ENCODE assay signal across 8 mouse cellular contexts in the genomic region with DNA sequence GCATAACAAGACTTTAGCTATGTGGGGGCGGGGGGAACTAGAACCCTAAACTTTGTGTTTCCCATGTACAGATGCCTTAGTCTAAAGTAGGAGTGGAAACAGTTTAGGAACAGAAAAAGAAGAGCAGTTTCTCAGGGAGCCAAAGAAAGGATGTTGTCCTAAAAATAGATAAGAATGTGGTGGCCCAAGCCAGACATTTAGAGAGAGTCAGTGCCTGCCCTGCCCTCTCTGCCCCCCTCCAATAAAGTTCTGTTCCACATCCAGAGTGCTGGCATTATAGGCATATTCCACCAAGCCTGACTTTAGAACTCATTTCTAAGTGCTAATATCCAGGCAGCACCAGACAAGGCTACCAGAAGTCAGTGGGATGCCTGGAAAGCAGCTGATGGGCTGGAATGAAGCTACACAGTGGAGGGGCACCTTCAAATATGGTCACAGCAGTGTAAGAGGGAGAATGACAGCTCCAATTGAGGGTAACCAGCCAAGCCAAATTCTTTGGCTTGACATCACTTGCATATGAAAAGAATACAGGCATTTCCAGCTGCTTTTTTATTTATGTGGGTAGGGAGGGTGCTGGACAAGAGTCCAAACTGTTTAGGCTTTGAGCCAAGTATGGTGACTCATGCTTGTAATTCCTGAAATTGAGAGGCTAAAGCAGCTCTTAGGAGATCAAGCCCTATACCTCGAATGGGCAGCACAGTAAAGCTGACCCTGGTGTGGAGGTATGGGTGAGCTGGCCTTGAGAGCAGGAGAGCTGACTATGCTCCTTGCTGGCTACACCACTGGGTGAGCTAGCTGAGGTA. TPM values are rescaled to one million over a fixed set of nuclear protein-coding genes. Genes with fewer than 3 reads are reported as not detected.
DNase-seq lines count a peak whose midpoint lies in the region; ATAC-seq and TF ChIP-seq lines count a peak whose summit lies in the region.

No protein-coding gene starts in this region.

- ATAC-seq in liver, embryonic 13.5 days (ENCODE audit: low read depth) = 0 out of 2 replicates have a peak, but pooled peaks have one; percentile 12
- ATAC-seq in liver, embryonic 11.5 days (replicated peaks; ENCODE audit: low FRiP score) = no peak
- peak; percentile 94 for ATAC-seq in heart, embryonic 15.5 days (replicated peaks; ENCODE audit: insufficient number of reproducible peaks, insufficient read depth, low FRiP score, low read depth)
- ATAC-seq in inflammation-experienced regulatory T-cells, adult 6 months = no peak

- H3K27me3 ChIP-seq in liver, embryonic 13.5 days = no peaks in the 10 kb centered on the region; the same call in none of the 2 replicates
- H3K27me3 ChIP-seq in liver, embryonic 11.5 days (replicated peaks; ENCODE audit: control insufficient read depth, insufficient read depth, low read length) = no peaks in the 10 kb centered on the region
- H3K27me3 ChIP-seq in heart, embryonic 15.5 days = no peaks in the 10 kb centered on the region

- H3K9me3 ChIP-seq in liver, embryonic 13.5 days (replicated peaks) = no peaks in the 10 kb centered on the region
- no peaks in the 10 kb centered on the region for H3K9me3 ChIP-seq in liver, embryonic 11.5 days (ENCODE audit: control insufficient read depth, low read length)
- H3K9me3 ChIP-seq in heart, embryonic 15.5 days (replicated peaks) = no peaks in the 10 kb centered on the region

- H3K4me3 ChIP-seq in liver, embryonic 13.5 days (replicated peaks) = no peak overlapping the region
- H3K4me3 ChIP-seq in liver, embryonic 11.5 days (ENCODE audit: low read depth, low read length) = no peak overlapping the region
- H3K4me3 ChIP-seq in heart, embryonic 15.5 days = no peak overlapping the region

- H3K4me1 ChIP-seq in liver, embryonic 13.5 days (replicated peaks) = 0 out of 2 replicates have a peak, but pooled peaks cover 7% of the 10 kb centered on the region
- H3K4me1 ChIP-seq in liver, embryonic 11.5 days (replicated peaks; ENCODE audit: control insufficient read depth, insufficient read depth, low read length) = no peaks in the 10 kb centered on the region
- H3K4me1 ChIP-seq in heart, embryonic 15.5 days (replicated peaks) = peaks cover 19% of the 10 kb centered on the region

- H3K9ac ChIP-seq in liver, embryonic 13.5 days = no peak overlapping the region
- H3K9ac ChIP-seq in liver, embryonic 11.5 days (ENCODE audit: low read depth, low read length) = no peak overlapping the region
- H3K9ac ChIP-seq in heart, embryonic 15.5 days = peak overlapping the region; percentile 28

- no peak for DNase-seq in liver, embryonic 13.5 days
- DNase-seq in liver, embryonic 11.5 days (ENCODE audit: low spot score) = no peak
- peak; percentile 79 for DNase-seq in brain, embryonic 14.5 days (ENCODE audit: low read depth)
- DNase-seq in kidney, postnatal 4 days = peak; percentile 9 to 29
- DNase-seq in spleen, postnatal 14 days (ENCODE audit: low spot score in 2 of 2) = no peak
- DNase-seq in thymus, postnatal 36 days = no peak

- TF ChIP-seq CTCF in brain, embryonic 14.5 days (IDR thresholded peaks at IDR 0.05; ENCODE audit: borderline replicate concordance, extremely low read depth, insufficient read depth, insufficient read length) = no peak

- no peak overlapping the region for H3K27ac ChIP-seq in liver, embryonic 13.5 days
- no peak overlapping the region for H3K27ac ChIP-seq in liver, embryonic 11.5 days (ENCODE audit: low read depth, low read length)
- peak overlapping the region; percentile 96 for H3K27ac ChIP-seq in heart, embryonic 15.5 days

- no peaks in the 10 kb centered on the region for H3K36me3 ChIP-seq in liver, embryonic 13.5 days
- H3K36me3 ChIP-seq in liver, embryonic 11.5 days (ENCODE audit: control insufficient read depth, insufficient read depth, low read length) = no peaks in the 10 kb centered on the region
- H3K36me3 ChIP-seq in heart, embryonic 15.5 days = no peaks in the 10 kb centered on the region

- H3K4me2 ChIP-seq in liver, embryonic 13.5 days = no peak overlapping the region
- no peak overlapping the region for H3K4me2 ChIP-seq in liver, embryonic 11.5 days
- H3K4me2 ChIP-seq in heart, embryonic 15.5 days = peak overlapping the region; percentile 19

- 45% methylated on average over 2 of the region's 2 CpGs for WGBS in liver, embryonic 13.5 days (ENCODE audit: insufficient replicate concordance)
- WGBS in liver, embryonic 11.5 days = 58% methylated on average over 2 of the region's 2 CpGs
- 30% methylated on average over 2 of the region's 2 CpGs for WGBS in heart, embryonic 15.5 days

- TF ChIP-seq POLR2A in brain, embryonic 14.5 days (IDR thresholded peaks at IDR 0.05; ENCODE audit: borderline replicate concordance, extremely low read depth, insufficient read depth, insufficient read length, poor library complexity, severe bottlenecking) = no peak

RNA-seq across cellular contexts. Expression of a gene that starts 6.6 kb away (rescaled TPM):
- 35.4 and 45.7 TPM in 2 replicates for polyA plus RNA-seq in liver, embryonic 13.5 days (2015; fragmentation: Nextera tagmentation; extraction: Ambion mirVana)
- 65.0 and 72.6 TPM in 2 replicates for polyA plus RNA-seq in liver, embryonic 11.5 days (2014; fragmentation: Nextera tagmentation; extraction: Ambion mirVana)
- polyA plus RNA-seq in brain, embryonic 14.5 days (2012; rRNA removed) = 47.2 and 52.4 TPM in 2 replicates
- 44.1 and 44.6 TPM in 2 replicates for polyA plus RNA-seq in heart, embryonic 15.5 days (2015; fragmentation: Nextera tagmentation; extraction: Ambion mirVana)
- 10 to 100 TPM; 32.8 to 38.3 (median 38.2) TPM for polyA plus RNA-seq in inflammation-experienced regulatory T-cells, adult 6 months (2017; shearing (Covaris generic))

RNA-seq across cellular contexts. Expression of a gene that starts 24.7 kb away (rescaled TPM):
- 25.0 and 33.9 TPM in 2 replicates for polyA plus RNA-seq in liver, embryonic 13.5 days (2015; fragmentation: Nextera tagmentation; extraction: Ambion mirVana)
- 36.8 and 45.0 TPM in 2 replicates for polyA plus RNA-seq in liver, embryonic 11.5 days (2014; fragmentation: Nextera tagmentation; extraction: Ambion mirVana)
- 44.5 and 54.3 TPM in 2 replicates for polyA plus RNA-seq in brain, embryonic 14.5 days (2012; rRNA removed)
- polyA plus RNA-seq in heart, embryonic 15.5 days (2015; fragmentation: Nextera tagmentation; extraction: Ambion mirVana) = 34.3 and 35.3 TPM in 2 replicates
- polyA plus RNA-seq in inflammation-experienced regulatory T-cells, adult 6 months (2017; shearing (Covaris generic)) = 10 to 100 TPM; 23.6 to 44.6 (median 26.4) TPM

RNA-seq across cellular contexts. Expression of a gene that starts 33.1 kb away (rescaled TPM):
- polyA plus RNA-seq in liver, embryonic 13.5 days (2015; fragmentation: Nextera tagmentation; extraction: Ambion mirVana) = 6.7 TPM in 2 replicates
- 21.8 and 26.7 TPM in 2 replicates for polyA plus RNA-seq in liver, embryonic 11.5 days (2014; fragmentation: Nextera tagmentation; extraction: Ambion mirVana)
- polyA plus RNA-seq in brain, embryonic 14.5 days (2012; rRNA removed) = 153 and 157 TPM in 2 replicates
- 37.8 and 38.7 TPM in 2 replicates for polyA plus RNA-seq in heart, embryonic 15.5 days (2015; fragmentation: Nextera tagmentation; extraction: Ambion mirVana)
- polyA plus RNA-seq in inflammation-experienced regulatory T-cells, adult 6 months (2017; shearing (Covaris generic)) = 10 to 100 TPM; 24.7 to 27.5 (median 27.2) TPM

Comparison
In these comparisons a context has a peak if more than half of its experiments do, and no peak if none do; other contexts are left out.
1. ATAC-seq: peak in liver, embryonic 13.5 days (single experiment) and heart, embryonic 15.5 days (single experiment); none in liver, embryonic 11.5 days (single experiment) and inflammation-experienced regulatory T-cells, adult 6 months (single experiment).
2. DNase-seq: peak in brain, embryonic 14.5 days (single experiment) and kidney, postnatal 4 days (2 of 2); none in liver, embryonic 13.5 days (single experiment), liver, embryonic 11.5 days (single experiment), spleen, postnatal 14 days (0 of 2) and thymus, postnatal 36 days (0 of 2).